Mouse (Mus musculus) kidney, adult 8-10 months (tissue): ENCODE data around the gene Il27ra.
A peak's percentile ranks its signal among the peaks of the same experiment; 100 is the strongest.
"Not testable (repeated sequence)": the region's sequence is repeated elsewhere in the genome, so short reads cannot be mapped to it uniquely, and the experiment has no call there.

ENCODE experiments used
- DNase-seq, 2 experiments: peaks; one replicate each; pipeline ENCODE4 v3.0.0; 2022

Il27ra gene

DNA sequence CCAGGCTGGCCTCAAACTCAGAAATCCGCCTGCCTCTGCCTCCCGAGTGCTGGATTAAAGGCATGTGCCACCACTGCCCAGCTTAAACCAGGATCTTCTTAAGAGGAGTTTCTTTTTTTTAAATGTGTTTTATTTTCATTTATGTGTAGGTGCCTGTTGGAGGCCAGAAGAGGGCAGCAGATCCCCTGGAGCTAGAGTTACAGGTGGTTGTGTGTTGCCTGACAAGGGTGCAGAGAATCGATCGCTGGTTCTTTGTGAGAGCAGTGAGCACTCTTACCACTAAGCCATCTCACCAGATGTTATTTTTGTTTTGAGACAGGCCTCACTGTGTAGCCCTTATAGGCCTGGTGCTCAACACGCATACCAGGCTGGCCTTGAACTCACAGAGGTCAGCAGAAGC, 26.6 kb downstream of the Il27ra start:
- no peak for DNase-seq

DNA sequence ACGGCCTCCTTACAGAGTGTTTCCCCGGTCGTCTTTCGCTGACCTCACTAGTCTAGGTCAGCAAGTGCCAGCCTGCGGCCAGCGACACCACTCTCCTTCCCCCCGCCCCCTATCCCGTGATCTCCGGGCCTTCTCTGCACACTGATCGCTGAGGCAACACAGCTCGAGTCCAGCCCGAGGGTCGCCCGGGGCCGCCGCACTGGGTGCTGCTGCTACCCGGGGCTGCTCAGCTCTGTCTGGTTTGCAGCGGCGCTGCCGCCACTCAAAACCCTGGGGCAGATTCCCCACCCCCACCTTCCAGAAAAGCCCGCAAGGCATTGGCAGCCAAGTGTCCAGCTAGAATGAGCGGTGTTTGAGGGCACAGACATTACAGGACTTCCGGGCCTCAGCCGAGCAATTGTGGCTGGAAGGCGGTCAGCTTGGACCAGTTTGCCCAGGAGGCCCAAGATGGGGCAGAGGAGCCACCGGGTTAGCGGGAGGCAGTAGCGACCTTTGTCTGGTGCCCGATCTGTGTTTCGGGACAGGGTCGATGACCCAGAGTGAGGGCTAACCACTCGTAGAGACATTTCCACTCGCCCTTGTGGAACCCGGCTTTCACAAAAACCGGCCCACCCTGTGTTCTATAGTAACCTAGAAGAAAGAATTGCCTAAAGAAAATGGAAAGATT, 29.8 kb downstream of the Il27ra start:
- peak in 1 of 2 experiments; percentile 61 for DNase-seq

DNA sequence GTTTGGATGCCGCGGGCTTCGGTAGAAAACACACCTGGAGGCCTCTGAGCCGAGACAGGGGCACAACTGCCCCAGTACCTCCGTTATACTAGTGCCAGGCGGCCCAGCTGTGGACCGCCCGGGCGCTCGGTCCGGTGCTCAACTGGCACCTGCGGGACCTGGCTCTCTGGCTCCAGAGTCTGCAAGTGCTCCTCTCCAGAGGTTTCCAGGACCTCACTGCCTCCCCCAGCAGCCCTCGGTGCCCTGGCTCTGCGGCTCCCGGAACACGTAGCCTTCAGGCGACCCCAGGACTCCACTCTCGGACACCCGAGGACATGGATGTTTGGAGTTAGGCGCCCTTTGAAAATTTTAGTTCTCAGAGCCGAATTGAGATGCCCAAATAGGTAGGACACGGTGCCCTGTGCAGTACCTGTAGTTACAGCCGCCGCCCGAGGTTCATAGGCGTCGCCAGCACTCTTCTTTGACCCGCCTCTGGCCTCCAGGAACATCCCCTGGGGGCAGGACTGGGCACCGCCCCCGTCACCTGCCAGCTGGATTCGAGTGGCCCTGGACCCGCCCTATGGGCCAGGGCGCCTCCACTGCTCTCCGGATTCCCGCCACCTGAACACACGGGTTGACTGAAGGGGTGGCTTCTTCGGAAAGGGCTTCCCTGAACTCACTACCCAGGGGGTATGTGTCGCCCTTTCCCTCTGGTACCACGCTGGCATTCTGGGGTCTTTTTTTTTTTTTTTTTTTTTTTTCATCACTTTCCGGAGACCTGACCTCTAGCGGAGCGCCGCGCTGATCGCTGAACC, 30.5 kb downstream of the Il27ra start, which contains the start of gene 2210011C24Rik:
Gene 2210011C24Rik, minus strand, starts transcription at position 467 of the 794 bp plus-strand sequence.
- peak; percentile 82 to 87 for DNase-seq

DNA sequence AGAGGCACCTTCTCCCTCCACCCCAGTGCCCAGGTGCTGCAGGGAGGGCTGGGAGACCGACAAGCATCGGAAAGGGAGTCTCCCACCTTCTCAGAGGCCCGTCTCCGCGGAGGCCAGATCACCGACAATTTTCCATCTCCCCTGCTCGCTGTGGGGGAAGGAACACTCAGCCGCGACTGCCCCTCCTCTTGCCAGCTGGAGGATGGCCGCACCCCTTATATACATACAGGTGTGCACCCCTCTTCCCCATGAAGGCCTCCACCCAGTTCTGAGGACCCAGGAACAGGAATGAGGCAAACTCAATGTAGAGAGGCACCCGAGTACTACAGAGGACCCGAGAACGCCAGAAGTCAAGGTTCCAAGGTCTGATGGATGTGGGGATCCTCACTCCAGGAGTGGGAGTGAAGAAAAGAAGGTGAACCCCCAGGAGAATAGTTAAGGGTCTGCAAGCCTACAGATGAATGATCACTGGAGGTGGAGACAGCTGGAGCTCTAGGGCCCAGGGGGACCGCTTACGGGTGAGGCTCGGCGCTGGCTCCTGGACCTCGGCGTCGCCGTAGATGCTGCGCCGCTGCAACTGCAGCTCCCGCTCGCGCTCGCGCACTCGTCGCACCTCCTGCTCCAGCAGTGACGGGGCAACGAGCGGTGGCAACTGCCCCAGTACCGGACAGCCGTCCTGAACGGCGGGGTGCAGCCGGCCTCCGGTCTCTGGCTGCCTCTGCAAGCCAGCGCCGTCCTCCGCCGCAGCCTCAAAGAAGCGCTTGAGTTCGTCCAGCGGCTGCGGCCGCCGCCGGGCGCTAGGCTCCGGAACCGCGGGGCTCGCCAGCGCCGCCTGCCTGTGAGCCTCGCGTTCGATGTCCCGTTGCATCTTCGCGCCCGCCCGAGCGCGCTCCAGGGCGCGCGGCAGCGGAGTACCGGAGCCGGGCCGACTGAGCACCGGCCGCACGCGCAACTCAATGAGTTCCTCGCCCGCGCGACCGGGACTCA, 31.5 kb downstream of the Il27ra start:
- peak; percentile 57 to 78 for DNase-seq

DNA sequence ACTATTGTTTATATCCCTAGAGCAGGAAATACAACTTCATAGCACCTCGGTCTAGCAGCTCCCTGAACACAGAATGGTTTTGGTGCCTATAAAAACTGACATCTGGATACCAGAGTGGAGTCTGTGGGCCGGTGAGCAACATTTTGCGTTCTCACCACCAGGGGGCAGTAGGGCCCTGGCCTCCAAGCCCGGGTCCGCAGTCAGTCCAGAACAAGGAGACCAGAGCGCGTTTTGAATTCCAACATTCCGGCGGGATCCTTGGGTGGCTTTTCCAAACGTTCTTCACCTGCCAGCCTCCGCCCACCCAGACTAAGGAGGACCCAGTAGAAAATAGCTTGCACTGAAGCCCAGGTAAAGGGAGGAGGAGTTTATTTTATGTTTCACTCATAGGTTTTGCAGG, 32.5 kb downstream of the Il27ra start:
- peak; percentile 88 to 94 for DNase-seq

DNA sequence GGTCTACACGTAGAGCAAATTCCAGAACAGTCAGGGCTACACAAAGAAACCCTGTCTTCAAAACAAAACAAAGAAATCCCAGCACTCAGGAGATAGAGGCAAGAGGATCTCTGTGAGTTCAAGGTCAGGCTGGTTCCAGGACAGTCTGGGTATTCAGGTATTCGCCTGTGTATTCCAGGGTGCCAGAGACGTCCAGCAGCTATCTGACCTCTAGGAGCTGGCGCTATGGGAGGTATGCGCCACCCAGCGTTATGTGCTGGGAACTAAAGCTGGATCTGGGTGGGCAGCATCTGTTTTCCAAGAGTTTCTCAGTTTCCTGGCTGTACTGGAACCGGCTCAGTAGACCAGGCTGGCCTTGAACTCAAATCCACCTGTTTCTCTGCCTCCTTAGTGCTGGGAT, 34.0 kb downstream of the Il27ra start:
- DNase-seq, result no peak

DNA sequence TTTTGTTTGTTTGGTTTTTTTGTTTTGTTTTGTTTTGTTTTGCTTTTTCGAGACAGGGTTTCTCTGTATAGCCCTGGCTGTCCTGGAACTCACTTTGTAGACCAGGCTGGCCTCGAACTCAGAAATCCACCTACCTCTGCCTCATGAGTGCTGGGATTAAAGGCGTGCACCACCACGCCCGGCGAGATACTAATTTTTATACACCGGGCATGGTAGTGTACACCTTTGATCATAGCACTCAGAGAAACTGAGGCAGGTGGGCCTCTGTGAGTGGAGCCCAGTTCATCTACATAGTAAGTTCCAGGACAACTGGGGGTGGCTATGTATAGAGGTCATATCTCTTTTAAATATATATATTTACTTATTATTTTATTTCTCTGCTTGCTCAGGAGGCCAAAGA, 36.9 kb downstream of the Il27ra start:
- DNase-seq, result not testable (repeated sequence)

DNA sequence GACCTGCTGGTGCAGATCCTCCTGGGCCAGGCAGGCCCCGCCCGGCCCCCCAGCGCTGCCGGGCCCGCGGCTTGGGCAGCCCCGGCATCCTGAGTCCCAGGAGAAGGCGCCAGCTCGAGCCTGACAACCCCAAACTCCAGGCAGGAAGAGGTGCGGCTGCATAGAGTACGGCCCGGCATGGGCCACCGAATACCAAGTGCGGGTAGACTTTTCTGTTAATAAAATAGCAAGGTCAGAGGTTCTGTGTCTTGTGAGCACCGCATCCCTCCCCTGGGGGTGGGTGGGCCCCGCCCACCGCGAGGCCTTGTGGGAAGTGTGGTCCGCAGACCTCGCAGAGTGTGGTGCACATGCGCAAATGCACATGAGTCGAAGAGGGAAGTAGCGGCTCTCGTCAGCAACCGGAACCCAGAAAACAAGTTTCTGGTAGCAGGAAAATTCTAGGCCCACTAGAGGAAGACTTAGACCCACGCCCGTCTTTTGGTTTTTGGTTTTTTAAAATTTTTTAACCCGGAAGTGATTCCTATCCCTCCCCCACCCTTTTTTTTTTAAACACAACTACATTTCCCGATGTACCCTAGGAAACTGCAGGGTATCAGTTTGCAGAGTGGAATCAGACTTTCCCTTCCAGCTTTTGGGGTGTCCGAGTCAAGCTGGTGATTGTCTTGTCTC, 37.7 kb downstream of the Il27ra start:
- DNase-seq, result peak; percentile 96 to 97

DNA sequence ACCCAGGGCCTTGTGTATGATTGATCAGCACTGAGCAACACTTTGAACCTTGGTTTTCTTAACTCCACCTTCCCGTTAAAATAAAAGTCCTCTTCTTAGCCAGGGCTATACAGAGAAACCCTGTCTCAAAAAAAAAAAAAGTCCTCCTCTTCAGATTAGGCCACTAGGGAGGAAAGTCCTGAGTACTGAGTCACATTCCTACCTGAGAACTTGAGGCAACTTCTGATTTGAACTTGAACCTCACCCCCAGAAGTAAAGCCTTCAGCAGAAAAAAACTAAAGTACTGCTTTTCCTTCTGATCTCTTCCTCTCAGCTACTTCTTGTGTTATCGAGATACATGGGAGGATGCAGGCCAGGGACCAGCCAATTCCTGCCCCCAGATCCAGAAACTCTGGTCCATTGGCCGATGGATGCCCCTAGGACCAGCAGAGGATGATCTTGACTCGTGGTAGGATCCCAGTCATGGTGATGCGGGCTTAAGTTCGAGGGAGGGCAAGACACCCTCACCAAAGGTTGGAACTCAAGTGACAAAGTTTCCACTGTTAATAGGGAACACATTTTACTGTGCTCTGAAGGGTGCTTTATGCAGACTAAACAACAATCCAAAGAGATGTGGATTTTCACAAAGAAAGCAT, 38.7 kb downstream of the Il27ra start:
- DNase-seq, result no peak

DNA sequence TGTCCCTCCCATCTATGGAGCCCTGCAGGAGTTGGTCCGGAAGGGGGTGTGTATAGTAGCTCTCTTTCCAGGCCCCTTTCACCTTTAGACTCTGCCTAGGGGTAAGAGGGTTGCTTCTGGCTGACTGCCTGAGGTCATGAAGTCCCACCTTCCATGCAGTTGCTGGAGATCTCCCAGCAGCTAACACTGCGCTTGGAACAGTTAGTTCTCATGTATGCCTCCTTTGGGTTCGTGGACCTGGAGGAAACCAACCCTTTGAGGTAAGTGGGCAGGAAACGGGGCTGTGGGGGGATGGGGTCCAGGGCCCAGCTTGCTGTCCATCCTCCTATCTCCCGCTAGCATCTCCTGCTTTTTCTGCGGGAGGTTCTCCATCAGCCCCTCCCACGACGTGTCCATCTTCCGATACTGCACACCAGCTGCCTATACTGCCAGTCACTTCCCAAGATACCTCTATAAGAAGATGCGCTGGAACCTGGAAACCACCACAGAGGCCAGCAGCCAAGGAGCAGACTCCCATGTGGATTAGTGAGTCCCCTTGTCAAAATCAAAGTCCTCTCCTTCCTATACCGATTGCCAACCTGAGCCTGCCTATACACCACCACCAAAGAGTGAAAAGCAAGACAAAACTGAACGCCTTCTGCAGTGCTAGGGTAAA, 39.3 kb downstream of the Il27ra start:
- DNase-seq, result peak; percentile 65 to 67

DNA sequence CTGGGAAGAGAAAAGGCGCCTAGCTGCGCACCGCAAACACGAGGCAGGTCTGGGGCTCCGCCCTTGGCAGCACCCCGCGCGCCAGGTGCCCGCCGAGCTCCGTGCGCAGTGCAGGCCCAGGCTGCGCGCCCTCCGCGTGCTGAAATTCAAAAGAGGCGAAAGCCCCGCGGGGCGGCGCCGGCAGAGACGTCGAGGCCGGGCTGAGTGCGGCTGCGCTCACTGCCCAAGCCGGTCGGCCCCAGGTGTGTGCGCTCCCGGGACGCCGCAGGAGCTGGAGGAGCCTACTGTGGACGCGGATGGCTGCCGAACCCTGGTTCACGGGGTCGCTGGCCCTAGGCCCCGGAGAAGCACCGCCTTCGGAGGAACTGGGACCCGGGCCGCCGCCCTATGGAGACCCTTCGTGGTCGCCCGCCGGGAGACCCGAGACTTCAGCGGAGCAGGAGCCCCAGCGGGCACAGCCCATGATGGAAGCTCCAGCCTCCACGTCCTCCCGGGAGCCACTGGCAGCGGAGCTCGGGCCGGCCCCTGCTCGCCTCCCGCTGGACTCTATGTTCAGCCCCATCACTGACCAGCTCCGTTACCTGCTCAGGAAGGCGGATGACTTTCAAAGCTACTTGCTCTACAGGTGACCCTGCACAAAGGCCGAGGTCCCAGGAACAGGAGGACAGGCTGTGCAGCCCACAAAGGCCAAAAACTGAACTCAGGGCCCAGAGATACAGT, 40.9 kb downstream of the Il27ra start, which contains the start of gene 1700067K01Rik:
Gene 1700067K01Rik, plus strand, starts transcription at position 222 of the 720 bp plus-strand sequence.
- DNase-seq, result no peak

DNA sequence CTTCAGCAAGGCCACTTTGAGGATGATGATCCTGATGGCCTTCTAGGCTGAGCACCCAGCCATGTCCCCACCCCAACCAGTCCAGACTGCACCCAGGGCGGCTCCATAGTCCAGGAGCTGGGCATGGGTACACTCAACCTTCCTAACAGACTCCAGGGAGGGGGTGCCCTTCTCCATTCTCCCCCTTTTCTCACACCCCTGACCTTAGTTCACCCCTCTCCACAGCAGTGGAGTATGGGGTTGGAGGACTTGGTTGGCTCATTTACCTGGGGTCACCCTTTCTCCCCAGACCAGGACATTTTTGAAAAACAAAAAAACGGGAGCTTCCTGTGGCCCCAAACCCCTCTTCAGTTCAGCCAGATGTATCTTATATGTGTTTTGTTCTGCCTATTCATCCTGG, 42.6 kb downstream of the Il27ra start:
- DNase-seq, result no peak

DNA sequence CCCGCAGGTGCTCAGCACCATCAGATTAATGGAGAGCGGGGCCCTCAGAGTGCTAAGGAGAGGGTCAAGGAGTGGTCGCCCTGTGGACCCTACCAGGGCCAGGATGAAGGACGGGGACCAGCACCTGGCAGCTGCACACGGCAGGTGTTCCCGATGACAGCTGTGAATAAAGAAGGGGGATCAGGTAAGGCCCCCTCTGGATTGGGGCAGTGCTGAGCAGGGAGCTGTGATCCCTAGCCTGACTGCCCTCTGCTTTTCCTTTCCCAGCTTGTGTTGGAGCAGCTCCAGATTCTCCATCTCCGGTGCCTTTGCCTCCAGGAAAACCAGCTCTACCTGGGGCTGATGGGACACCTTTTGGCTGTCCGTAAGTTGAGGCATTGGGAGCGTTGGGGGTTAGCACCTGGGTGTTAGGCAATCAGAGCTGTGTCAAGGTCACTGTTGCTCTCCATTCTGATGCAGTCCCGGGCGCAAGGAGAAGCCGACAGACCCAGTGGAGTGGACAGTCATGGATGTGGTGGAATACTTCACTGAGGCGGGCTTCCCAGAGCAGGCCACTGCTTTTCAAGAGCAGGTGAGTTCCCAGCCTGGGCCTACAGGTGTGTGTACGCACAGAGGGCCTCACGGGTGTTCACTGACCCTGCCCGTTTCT, 43.2 kb downstream of the Il27ra start:
- DNase-seq, result no peak

DNA sequence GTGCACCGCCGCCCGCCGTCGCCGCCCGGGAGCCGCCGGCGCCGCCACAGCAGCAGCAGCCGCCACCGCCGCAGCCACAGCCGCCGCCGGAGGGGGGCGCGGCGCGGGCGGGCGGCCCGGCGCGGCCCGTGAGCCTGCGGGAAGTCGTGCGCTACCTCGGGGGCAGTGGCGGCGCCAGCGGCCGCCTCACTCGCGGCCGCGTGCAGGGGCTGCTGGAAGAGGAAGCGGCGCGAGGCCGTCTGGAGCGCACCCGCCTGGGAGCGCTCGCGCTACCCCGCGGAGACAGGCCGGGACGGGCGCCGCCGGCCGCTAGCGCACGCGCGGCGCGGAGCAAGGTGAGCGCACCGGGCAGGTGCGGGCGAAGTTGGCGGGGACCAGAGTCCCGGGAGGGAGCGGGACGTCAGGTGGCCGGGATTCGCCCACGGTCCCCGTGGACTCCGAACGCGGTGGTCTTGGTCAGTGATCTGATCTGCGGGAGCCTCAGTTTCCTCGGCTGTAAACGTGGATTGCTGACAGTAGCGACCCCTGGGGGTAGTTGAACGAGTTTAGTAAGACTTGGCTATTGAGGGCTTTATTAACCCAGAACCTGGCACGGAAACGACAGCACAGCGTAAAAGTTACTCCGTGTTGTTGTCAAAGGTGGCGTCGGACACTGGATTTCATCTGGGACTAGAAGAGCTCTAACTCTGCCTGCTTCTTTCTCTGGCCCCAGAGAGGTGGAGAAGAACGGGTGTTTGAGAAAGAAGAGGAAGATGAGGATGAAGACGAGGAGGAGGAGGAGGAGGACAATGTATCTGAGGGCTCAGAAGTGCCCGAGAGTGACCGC, 43.9 kb downstream of the Il27ra start:
- peak; percentile 62 to 71 for DNase-seq

DNA sequence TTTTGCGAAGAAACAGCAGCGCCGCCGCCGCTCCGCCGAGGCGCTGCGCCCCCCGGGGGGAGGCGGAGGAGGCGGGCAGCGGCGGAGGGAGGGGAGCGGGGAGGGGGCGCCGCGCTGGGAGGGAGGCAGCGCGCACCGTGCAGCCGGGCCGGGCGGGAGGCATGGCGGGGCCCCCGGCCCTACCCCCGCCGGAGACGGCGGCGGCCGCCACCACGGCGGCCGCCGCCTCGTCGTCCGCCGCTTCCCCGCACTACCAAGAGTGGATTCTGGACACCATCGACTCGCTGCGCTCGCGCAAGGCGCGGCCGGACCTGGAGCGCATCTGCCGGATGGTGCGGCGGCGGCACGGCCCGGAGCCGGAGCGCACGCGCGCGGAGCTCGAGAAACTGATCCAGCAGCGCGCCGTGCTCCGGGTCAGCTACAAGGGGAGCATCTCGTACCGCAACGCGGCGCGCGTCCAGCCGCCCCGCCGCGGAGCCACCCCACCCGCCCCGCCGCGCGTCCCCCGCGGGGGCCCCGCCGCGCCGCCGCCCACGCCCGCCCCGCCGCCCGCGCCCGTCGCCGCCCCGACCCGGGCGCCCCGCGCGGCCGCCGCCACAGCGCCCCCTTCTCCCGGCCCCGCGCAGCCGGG, 44.8 kb downstream of the Il27ra start, which contains the start of gene Samd1:
Gene Samd1, plus strand, starts transcription at position 162 of the 631 bp plus-strand sequence.
- peak in 1 of 2 experiments; percentile 54 for DNase-seq

DNA sequence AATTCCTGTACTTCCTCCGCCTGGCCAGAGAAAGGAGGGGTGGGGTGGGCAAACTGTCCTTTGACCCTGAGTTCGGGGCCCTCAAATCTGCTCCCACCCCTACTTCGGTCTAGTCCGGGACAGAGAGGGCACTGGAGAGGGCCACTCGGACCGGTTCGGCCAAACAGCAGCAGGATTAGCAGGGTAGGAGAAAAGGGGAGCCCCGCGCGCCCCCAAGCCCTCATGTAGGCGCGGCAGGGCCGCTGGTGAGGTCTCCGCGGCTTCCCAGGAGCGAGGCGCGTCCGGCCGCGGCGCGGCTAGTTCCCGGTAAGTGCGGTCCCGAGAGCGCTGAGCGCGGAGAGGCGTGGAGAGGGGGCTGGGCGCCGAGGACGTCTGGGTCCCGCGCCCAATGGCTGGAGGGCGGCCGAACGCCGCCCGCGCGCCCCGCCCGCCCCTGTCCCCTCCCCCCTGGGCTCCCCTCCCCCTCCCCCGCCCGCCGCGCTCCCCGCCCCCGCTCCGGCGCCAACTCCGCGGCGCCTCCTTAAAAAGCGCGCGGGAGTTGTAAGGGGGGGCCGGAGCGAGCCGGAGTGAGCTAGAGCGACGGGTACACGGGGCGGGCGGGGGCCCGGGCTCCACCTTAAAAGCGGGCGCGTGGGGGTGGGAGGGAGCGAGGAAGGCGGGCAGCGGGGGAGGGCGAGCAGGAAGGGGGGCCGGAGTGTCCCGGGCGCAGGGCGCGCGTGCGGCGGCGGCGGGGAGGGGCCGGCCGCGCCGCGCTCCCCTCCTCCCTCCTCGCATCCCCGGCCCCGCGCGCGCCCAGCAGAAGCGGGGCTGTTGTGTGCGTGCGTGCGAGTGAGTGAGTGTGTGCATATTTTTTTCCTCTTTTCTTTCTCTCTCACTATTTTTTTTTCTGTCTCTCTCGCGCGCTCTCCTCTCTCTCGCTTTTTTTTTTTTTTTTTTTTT, 45.6 kb downstream of the Il27ra start:
- DNase-seq, result peak; percentile 82 to 86

DNA sequence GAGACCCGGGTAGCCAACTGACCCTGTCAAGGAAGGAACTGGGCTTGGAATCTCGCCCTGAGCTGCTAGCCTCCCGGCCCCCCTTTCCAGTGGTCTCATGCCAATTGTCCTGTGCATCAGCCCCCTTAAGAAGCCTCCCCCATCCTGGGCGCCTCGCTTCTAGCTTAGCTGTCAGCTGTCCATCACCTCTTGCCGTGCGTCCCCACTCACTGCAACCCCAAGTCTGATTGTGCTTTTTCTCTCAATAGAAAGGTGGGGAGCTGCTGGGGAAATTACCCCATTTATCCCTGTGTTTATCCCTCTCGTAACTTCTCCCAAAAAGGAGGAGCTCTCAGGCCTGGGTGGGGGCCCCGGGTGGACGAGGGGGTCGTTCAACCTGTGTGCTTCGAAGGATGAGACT, 46.4 kb downstream of the Il27ra start:
- no peak for DNase-seq
